Mouse (Mus musculus) frontal cortex, postnatal 36 days (tissue): ENCODE measurements around the gene Ppp2r5d.

Experiments used
- DNase-seq, 2 experiments: peaks; one replicate each; pipeline ENCODE4 v3.0.0; 2022; ENCODE audit warnings: low spot score in 2 of 2

Ppp2r5d gene

GRCm38 (mm10) chr17:46704887-46705835 is at the start of gene Ppp2r5d:
Ppp2r5d (minus strand) TSS chr17:46705111.
- peak; percentile 94 to 98 for DNase-seq

- peak; percentile 96 to 98 for DNase-seq
Observed at GRCm38 (mm10) chr17:46751794-46752556, 47.1 kb upstream of the Ppp2r5d start, which contains the start of gene Cnpy3. Cnpy3 (minus strand) TSS chr17:46752214.

- no peak for DNase-seq
Observed at GRCm38 (mm10) chr17:46751056-46751793, 46.3 kb upstream of the Ppp2r5d start.

- DNase-seq, result no peak
Observed at GRCm38 (mm10) chr17:46750580-46750979, 45.7 kb upstream of the Ppp2r5d start.

- no peak for DNase-seq
Observed at GRCm38 (mm10) chr17:46749282-46749681, 44.4 kb upstream of the Ppp2r5d start.

- DNase-seq, result no peak
Observed at GRCm38 (mm10) chr17:46747806-46748205, 42.9 kb upstream of the Ppp2r5d start.

- no peak for DNase-seq
Observed at GRCm38 (mm10) chr17:46747234-46747633, 42.3 kb upstream of the Ppp2r5d start.

- DNase-seq, result no peak
Observed at GRCm38 (mm10) chr17:46745506-46745905, 40.6 kb upstream of the Ppp2r5d start.

- no peak for DNase-seq
Observed at GRCm38 (mm10) chr17:46742986-46743385, 38.1 kb upstream of the Ppp2r5d start.

GRCm38 (mm10) chr17:46741305-46741704 is 36.4 kb upstream of the Ppp2r5d start:
- no peak for DNase-seq

- DNase-seq, result no peak
Observed at GRCm38 (mm10) chr17:46736160-46736559, 31.2 kb upstream of the Ppp2r5d start.

- DNase-seq, result no peak
Observed at GRCm38 (mm10) chr17:46735287-46735686, 30.4 kb upstream of the Ppp2r5d start.

- no peak for DNase-seq
Observed at GRCm38 (mm10) chr17:46734055-46734454, 29.1 kb upstream of the Ppp2r5d start.

- no peak for DNase-seq
Observed at GRCm38 (mm10) chr17:46728904-46729318, 24.0 kb upstream of the Ppp2r5d start, which contains the start of gene Gnmt. Gnmt (minus strand) TSS chr17:46729168.

- no peak for DNase-seq
Observed at GRCm38 (mm10) chr17:46728496-46728895, 23.6 kb upstream of the Ppp2r5d start.

GRCm38 (mm10) chr17:46728021-46728420 is 23.1 kb upstream of the Ppp2r5d start:
- no peak for DNase-seq

GRCm38 (mm10) chr17:46727271-46727670 is 22.4 kb upstream of the Ppp2r5d start:
- no peak for DNase-seq

GRCm38 (mm10) chr17:46725731-46726645 is 21.1 kb upstream of the Ppp2r5d start:
- no peak for DNase-seq

- no peak for DNase-seq
Observed at GRCm38 (mm10) chr17:46725273-46725672, 20.4 kb upstream of the Ppp2r5d start.

GRCm38 (mm10) chr17:46724477-46725084 is 19.7 kb upstream of the Ppp2r5d start:
- no peak for DNase-seq
